In the genomic region with DNA sequence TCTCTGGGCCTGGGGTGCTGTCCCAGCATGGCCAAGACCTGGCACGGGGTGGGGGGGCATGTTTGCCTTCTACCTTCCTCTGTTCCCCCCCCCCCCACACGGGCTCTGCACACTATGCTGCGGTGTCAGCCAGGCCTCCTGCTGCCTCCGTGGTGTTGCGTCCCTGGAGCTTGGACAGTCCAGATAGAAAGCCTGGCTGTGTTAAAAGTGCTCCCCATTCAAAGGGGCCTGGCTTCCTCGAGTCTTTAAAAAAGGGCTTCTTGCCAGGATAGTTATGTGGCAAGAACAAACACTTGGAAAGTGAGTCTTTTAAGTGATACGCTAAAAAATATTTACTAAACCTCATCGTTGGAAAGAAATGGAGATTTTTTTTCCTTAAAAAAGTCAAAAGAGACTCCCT, we compare ENCODE assay signal across 19 mouse cellular contexts.
"Had no signal": no experiment of that assay in that cellular context is flagged by ENCODE, and none has a peak within 500 bp of the region (broad histone marks: within the 10 kb centered on the region; RNA-seq: fewer than 3 reads in every experiment).

No protein-coding gene starts in this region.

- H3K4me2 ChIP-seq: liver, embryonic 12.5 days; liver, embryonic 15.5 days; midbrain, embryonic 13.5 days; neural tube, embryonic 13.5 days had no signal

- H3K36me3 ChIP-seq: liver, embryonic 12.5 days; liver, embryonic 15.5 days; midbrain, embryonic 10.5 days had no signal

- H3K27me3 ChIP-seq: liver, embryonic 15.5 days; midbrain, embryonic 13.5 days; neural tube, embryonic 13.5 days had no signal

- H3K4me3 ChIP-seq: left cerebral cortex, adult 2 months; limb, embryonic 13.5 days; liver, embryonic 12.5 days; liver, embryonic 15.5 days; megakaryocyte, embryonic 14.5 days; midbrain, embryonic 10.5 days; midbrain, embryonic 13.5 days; myocyte; neural tube, embryonic 13.5 days had no signal

- H3K9me3 ChIP-seq: limb, embryonic 13.5 days; liver, embryonic 12.5 days; liver, embryonic 15.5 days; midbrain, embryonic 10.5 days; midbrain, embryonic 13.5 days; neural tube, embryonic 13.5 days had no signal

- H3K27ac ChIP-seq: kidney, postnatal 0 days; left cerebral cortex, adult 2 months; liver, embryonic 12.5 days; liver, embryonic 15.5 days; midbrain, embryonic 10.5 days; midbrain, embryonic 13.5 days; neural tube, embryonic 13.5 days had no signal

- H3K4me1 ChIP-seq: liver, embryonic 15.5 days; midbrain, embryonic 13.5 days; neural tube, embryonic 13.5 days had no signal

- H3K9ac ChIP-seq: limb, embryonic 13.5 days; liver, embryonic 12.5 days; liver, embryonic 15.5 days; midbrain, embryonic 13.5 days; neural tube, embryonic 13.5 days had no signal

- ATAC-seq: intestine, embryonic 16.5 days; liver, embryonic 12.5 days; midbrain, embryonic 16.5 days had no signal

- DNase-seq: kidney, adult 18-20 months; kidney, adult 9 months; kidney, postnatal 25 days; layer of hippocampus, postnatal 36 days; liver; thymus, adult 18-20 months; thymus, postnatal 36 days had no signal
